Mouse (Mus musculus) stomach, embryonic 16.5 days (tissue): ENCODE data around the gene AI661453. TPM values are rescaled to one million over a fixed set of nuclear protein-coding genes. Genes with fewer than 3 reads are reported as not detected.
"Not testable (repeated sequence)": the region's sequence is repeated elsewhere in the genome, so short reads cannot be mapped to it uniquely, and the experiment has no call there.

ENCODE experiments used
- ATAC-seq: fragments of 200-750 bp; cut with Nextera tagmentation; 2 replicates; pipeline ENCODE4 v1.8.0; 2017; ENCODE audit warnings: moderate number of reproducible peaks, moderate TSS enrichment; ENCODE audit not compliant: insufficient read depth, low FRiP score
- H3K27ac ChIP-seq: fragments of 300-500 bp; sonication (generic); 2 replicates; pipeline ENCODE4 v1.5.1; 2014; ENCODE audit warnings: low read length
- H3K27me3 ChIP-seq: fragments of 300-500 bp; sonication (generic); 2 replicates; pipeline ENCODE4 v1.6.1; 2014; ENCODE audit warnings: low read length, control low read depth, mixed read lengths; ENCODE audit not compliant: control insufficient read depth, insufficient read depth
- H3K36me3 ChIP-seq: fragments of 300-500 bp; sonication (generic); 2 replicates; pipeline ENCODE4 v1.6.1; 2014; ENCODE audit warnings: low read length; ENCODE audit not compliant: control insufficient read depth, insufficient read depth
- H3K4me1 ChIP-seq: fragments of 300-500 bp; sonication (generic); 2 replicates; pipeline ENCODE4 v1.6.1; 2014; ENCODE audit warnings: low read length, control low read depth, mixed read lengths; ENCODE audit not compliant: control insufficient read depth, insufficient read depth
- H3K4me2 ChIP-seq: fragments of 300-500 bp; sonication (generic); 2 replicates; pipeline ENCODE4 v1.6.1; 2014; ENCODE audit warnings: low read depth, low read length, mixed read lengths
- H3K4me3 ChIP-seq: fragments of 300-500 bp; sonication (generic); replicated peaks from 2 replicates; pipeline ENCODE4 v1.5.1; 2014; ENCODE audit warnings: mild to moderate bottlenecking, low read length
- H3K9ac ChIP-seq: fragments of 300-500 bp; sonication (generic); 2 replicates; pipeline ENCODE4 v1.6.1; 2014; ENCODE audit warnings: low read length
- H3K9me3 ChIP-seq: fragments of 300-500 bp; sonication (generic); replicated peaks from 2 replicates; pipeline ENCODE4 v1.6.1; 2016; ENCODE audit warnings: low read length, control low read depth; ENCODE audit not compliant: control insufficient read depth
- whole genome bisulfite sequencing: fragments of 180-500 bp; shearing (Covaris S2); extraction: QIAGEN DNeasy Blood & Tissue Kit; methylation state at CpG from one replicate; pipeline ENCODE4 v1.1.7; 2014; 5-methylcytosine and 5-hydroxymethylcytosine counted together
- polyA plus RNA-seq: library from polyadenylated mRNA; unstranded; fragments of >200 nt; fragmentation: Nextera tagmentation; extraction: Ambion mirVana; gene quantifications from 2 replicates; pipeline ENCODE4 v1.2.1, GENCODE M21; 2015

Gene AI661453
- polyA plus RNA-seq, 1 experiment from 2014 or later, result 5.1 TPM

DNA sequence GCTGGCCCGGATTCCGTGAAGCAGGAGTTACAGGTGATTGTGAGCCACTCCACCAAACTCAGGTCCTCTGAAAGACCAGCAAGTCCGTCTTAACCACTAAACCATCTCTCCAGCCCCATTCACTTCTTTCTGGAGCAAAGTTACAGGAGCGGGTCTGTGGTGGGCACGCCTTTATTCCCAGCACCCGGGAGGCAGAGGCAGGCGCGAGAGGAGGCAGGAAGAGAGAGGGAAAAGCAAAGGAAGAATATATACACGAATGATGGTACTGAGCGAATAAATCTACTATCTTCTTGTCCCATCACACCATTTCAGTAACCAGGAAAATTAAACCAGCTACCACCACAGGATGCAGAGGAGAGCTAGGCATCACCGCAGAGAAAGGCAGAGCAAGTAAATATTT is 65.1 kb downstream of the AI661453 start:
- WGBS, result 4% methylated on average over 11 of the region's 11 CpGs
- peaks cover 24% of the 10 kb centered on the region for H3K4me1 ChIP-seq
- peak overlapping the region; percentile 83 for H3K27ac ChIP-seq
- ATAC-seq, result no peak
- H3K4me2 ChIP-seq, result peak overlapping the region; percentile 95
- no peaks in the 10 kb centered on the region for H3K27me3 ChIP-seq
- H3K9ac ChIP-seq, result peak overlapping the region; percentile 88
- peak overlapping the region; percentile 83 for H3K4me3 ChIP-seq
- H3K9me3 ChIP-seq, result no peaks in the 10 kb centered on the region
- peaks cover 23% of the 10 kb centered on the region for H3K36me3 ChIP-seq

- H3K9me3 ChIP-seq, result no peaks in the 10 kb centered on the region
- 2% methylated on average over 40 of the region's 40 CpGs for WGBS
- peak within 1 kb of the TSS; percentile 83 for H3K27ac ChIP-seq
- H3K4me1 ChIP-seq, result peaks cover 25% of the 10 kb centered on the region
- peak within 1 kb of the TSS; percentile 95 for H3K4me2 ChIP-seq
- peak; percentile 95 for ATAC-seq
- H3K36me3 ChIP-seq, result peaks cover 21% of the 10 kb centered on the region
- peak within 1 kb of the TSS; percentile 88 for H3K9ac ChIP-seq
- H3K4me3 ChIP-seq, result peak within 1 kb of the TSS; percentile 83
- no peaks in the 10 kb centered on the region for H3K27me3 ChIP-seq
Observed at GRCm38 (mm10) chr17:47501946-47502706, 65.7 kb downstream of the AI661453 start, which contains the start of gene Taf8. Gene Taf8 (minus strand): TSS chr17:47502292.

DNA sequence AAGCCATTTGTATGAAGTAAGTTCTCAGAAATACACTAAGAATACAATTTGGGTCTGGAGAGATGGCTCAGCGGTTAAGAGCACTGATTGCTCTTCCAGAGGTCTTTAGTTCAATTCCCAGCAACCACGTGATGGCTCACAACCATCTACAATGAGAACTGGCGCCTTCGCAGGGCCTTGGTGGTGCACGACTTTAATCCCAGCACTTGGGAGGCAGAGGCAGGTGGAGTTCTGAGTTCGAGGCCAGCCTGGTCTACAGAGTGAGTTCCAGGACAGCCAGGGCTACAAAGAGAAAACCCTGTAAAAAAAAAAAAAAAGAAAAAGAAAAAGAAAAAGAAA is 66.3 kb downstream of the AI661453 start:
- H3K9ac ChIP-seq, H3K27me3 ChIP-seq, H3K9me3 ChIP-seq, ATAC-seq: not testable (repeated sequence)
- Histone ChIP-seq H3K36me3 (peaks cover 17% of the 10 kb centered on the region), H3K4me1 (peaks cover 30% of the 10 kb centered on the region), H3K4me3 (0 out of 2 replicates have a peak overlapping the region, but pooled peaks have one; percentile 83), H3K4me2 (peak overlapping the region; percentile 95), H3K27ac (peak overlapping the region; percentile 83; the same call in 1 of the 2 replicates)
- 80% methylated on average over 6 of the region's 6 CpGs for WGBS

- no peaks in the 10 kb centered on the region for H3K27me3 ChIP-seq
- H3K27ac ChIP-seq, result no peak overlapping the region
- H3K4me2 ChIP-seq, result no peak overlapping the region
- H3K36me3 ChIP-seq, result peaks cover 9% of the 10 kb centered on the region
- ATAC-seq, result no peak
- no peak overlapping the region for H3K9ac ChIP-seq
- no peaks in the 10 kb centered on the region for H3K9me3 ChIP-seq
- peaks cover 40% of the 10 kb centered on the region for H3K4me1 ChIP-seq
- no peak overlapping the region for H3K4me3 ChIP-seq
Observed at GRCm38 (mm10) chr17:47503689-47504088, 67.3 kb downstream of the AI661453 start.

DNA sequence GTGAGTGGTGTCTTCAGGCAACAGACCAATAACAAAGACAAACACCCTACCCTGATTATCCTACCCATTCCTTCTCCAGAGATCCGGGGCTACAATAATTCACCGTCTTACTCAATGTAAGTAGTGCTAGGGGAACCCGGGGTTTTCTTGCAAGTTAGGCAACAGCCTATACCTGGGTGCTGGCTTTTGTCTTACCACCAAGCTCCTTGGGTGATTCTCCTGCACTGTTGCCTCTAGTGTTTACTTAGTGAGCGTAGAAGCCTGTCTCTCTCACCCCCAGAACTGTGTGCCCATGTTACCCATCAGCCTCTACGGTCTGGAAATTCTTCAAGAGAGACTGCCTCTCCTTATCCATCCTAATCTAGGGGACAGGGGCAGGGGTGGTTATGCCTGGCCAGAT is 67.8 kb downstream of the AI661453 start:
- Histone ChIP-seq H3K36me3 (peaks cover 4% of the 10 kb centered on the region; the same call in 1 of the 2 replicates), H3K4me3 (peak overlapping the region; percentile 50), H3K4me1 (peaks cover 40% of the 10 kb centered on the region), H3K9me3 (no peaks in the 10 kb centered on the region), H3K4me2 (peak overlapping the region; percentile 77), H3K27me3 (no peaks in the 10 kb centered on the region), H3K9ac (peak overlapping the region; percentile 78), H3K27ac (peak overlapping the region; percentile 88)
- 49% methylated on average over 5 of the region's 5 CpGs for whole genome bisulfite sequencing
- no peak for ATAC-seq

DNA sequence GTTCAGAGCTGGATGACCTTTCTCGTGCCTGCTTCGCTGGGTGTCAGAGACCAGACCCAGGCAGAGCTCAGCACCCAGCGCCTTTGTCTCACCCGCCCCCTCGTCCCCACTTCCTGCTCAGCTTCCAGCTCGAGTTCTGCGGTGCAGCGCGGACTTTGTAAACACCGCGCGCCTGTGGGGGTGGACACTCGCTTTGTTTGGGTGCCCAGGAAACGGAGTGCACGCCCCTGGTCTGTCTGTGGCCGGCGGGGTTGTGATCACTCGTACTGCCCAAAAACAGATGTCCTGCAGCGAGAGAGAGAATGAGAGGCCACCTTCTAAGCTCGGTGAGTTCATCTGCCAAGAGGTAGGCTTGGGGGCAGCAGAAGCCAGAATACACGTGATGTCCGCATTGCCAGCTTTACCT is 68.5 kb downstream of the AI661453 start, which contains the start of gene Ccnd3:
TSS of gene Ccnd3 (plus strand) at position 111 of the 406 bp plus-strand sequence.
- no peaks in the 10 kb centered on the region for H3K27me3 ChIP-seq
- peak within 1 kb of the TSS; percentile 50 for H3K4me3 ChIP-seq
- ATAC-seq, result peak; percentile 18; the same call in 1 of the 2 replicates

GRCm38 (mm10) chr17:47505566-47505965 is 69.2 kb downstream of the AI661453 start:
- peak overlapping the region; percentile 77 for H3K4me2 ChIP-seq
- no peak for ATAC-seq
- peak overlapping the region; percentile 78 for H3K9ac ChIP-seq
- H3K4me1 ChIP-seq, result peaks cover 40% of the 10 kb centered on the region
- peak overlapping the region; percentile 50 for H3K4me3 ChIP-seq
- H3K36me3 ChIP-seq, result no peaks in the 10 kb centered on the region
- no peaks in the 10 kb centered on the region for H3K9me3 ChIP-seq
- no peaks in the 10 kb centered on the region for H3K27me3 ChIP-seq
- H3K27ac ChIP-seq, result peak overlapping the region; percentile 88; the same call in 1 of the 2 replicates
- 53% methylated on average over 2 of the region's 2 CpGs for WGBS

More for the DNA sequence above, 68.5 kb downstream of the AI661453 start, which contains the start of gene Ccnd3:
- under 1% methylated on average over 22 of the region's 22 CpGs for WGBS
- Histone ChIP-seq H3K9me3 (no peaks in the 10 kb centered on the region), H3K27ac (peak within 1 kb of the TSS; percentile 88), H3K9ac (peak within 1 kb of the TSS; percentile 78), H3K4me2 (peak within 1 kb of the TSS; percentile 77), H3K4me1 (peaks cover 40% of the 10 kb centered on the region), H3K36me3 (no peaks in the 10 kb centered on the region)

DNA sequence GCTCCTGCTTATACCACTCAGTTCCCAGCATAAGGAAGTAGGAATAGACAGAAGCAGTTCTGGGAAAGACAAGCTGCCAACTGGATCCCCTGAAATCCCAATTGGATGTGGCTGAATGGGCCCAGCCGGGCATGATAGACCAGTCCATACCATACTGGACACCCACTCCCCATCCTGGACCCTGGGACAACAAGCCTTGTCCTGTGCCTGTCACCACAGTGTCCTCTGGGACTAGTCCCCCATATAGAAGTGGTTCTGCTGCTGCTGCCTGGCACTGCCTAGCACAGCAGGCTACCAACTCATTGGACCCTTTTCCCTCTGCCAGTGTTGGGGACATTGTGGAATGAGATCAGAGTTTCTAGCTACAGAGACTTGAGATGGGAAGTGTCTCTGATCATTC is 69.6 kb downstream of the AI661453 start:
- peak overlapping the region; percentile 1; the same call in 1 of the 2 replicates for H3K9ac ChIP-seq
- no peak overlapping the region for H3K27ac ChIP-seq
- peak overlapping the region; percentile 77; the same call in 1 of the 2 replicates for H3K4me2 ChIP-seq
- H3K4me3 ChIP-seq, result no peak overlapping the region
- H3K36me3 ChIP-seq, result no peaks in the 10 kb centered on the region
- ATAC-seq, result no peak
- H3K9me3 ChIP-seq, result no peaks in the 10 kb centered on the region
- no peaks in the 10 kb centered on the region for H3K27me3 ChIP-seq
- 90% methylated on average over 1 of the region's 1 CpGs for WGBS
- peaks cover 38% of the 10 kb centered on the region for H3K4me1 ChIP-seq

GRCm38 (mm10) chr17:47506697-47507096 is 70.3 kb downstream of the AI661453 start:
- peaks cover 37% of the 10 kb centered on the region for H3K4me1 ChIP-seq
- H3K4me2 ChIP-seq, result no peak overlapping the region
- H3K9ac ChIP-seq, result no peak overlapping the region
- H3K9me3 ChIP-seq, result no peaks in the 10 kb centered on the region
- WGBS, result 90% methylated on average over 4 of the region's 4 CpGs
- H3K27me3 ChIP-seq, result no peaks in the 10 kb centered on the region
- H3K36me3 ChIP-seq, result no peaks in the 10 kb centered on the region
- no peak overlapping the region for H3K4me3 ChIP-seq
- ATAC-seq, result no peak
- no peak overlapping the region for H3K27ac ChIP-seq
